Mouse (Mus musculus): ENCODE measurements around the gene Zfp60. TPM values are rescaled to one million over a fixed set of nuclear protein-coding genes. Genes with fewer than 3 reads are reported as not detected.

Zfp60 gene
- 10 to 100 TPM; 36.6 to 37.3 TPM for total RNA-seq (2021)
- long read RNA-seq, partial matches to known transcripts, result 0 of 1 reads
- long read RNA-seq, other reads (novel, unspliced or antisense), result 0 of 1 reads

GRCm38 (mm10) chr7:27731281-27731883 lies at the start of gene Zfp60:
Gene Zfp60, plus strand, starts transcription at chr7:27731389.
- peak; percentile 84 to 90 for DNase-seq (ENCODE audit: low spot score in 2 of 2)

- no peak for DNase-seq (ENCODE audit: low spot score in 2 of 2)
These were observed 48.0 kb upstream of the Zfp60 start for GRCm38 (mm10) chr7:27683218-27683617.

GRCm38 (mm10) chr7:27685220-27685619 lies 46.0 kb upstream of the Zfp60 start:
- DNase-seq (ENCODE audit: low spot score in 2 of 2), result no peak

DNA sequence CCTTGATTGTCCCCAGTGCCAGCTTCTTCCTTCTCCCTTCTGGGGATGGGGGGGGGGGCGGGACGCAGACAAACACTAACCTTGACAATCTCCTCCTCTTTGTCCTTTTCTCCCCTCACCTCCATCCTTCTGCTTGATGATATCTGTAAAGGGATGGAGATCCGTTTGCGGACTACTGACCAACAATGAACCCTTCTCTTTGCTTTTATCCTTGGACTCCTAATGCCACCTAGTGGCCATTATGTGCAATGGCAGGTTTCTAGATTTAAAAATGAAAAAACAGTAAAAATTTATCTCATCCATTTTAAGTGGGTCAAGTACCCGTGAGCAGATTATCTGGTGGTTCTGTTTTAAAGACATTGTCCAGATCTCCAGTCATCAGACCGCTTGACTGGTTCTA lies 45.5 kb upstream of the Zfp60 start:
- no peak for DNase-seq (ENCODE audit: low spot score in 2 of 2)

DNA sequence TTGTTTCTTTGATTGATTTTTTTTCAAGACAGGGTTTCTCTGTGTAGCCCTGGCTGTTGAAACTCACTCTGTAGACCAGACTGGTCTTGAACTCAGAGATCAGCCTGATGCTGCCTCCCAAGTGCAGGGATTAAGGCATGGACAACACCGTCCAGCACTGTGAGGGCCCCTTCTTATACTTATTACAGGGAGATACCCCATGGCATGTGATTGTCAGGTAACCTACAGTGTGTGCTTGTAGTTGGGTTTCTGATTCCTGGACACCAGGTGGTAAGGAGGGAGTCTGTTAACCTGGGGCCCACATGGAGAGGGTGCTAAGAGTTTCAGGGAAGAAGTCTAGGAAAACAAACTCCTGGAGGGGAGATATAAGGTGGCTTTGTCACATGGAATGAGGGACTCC lies 44.1 kb upstream of the Zfp60 start:
- no peak for DNase-seq (ENCODE audit: low spot score in 2 of 2)

- DNase-seq (ENCODE audit: low spot score in 2 of 2), result no peak
These were observed 43.4 kb upstream of the Zfp60 start for GRCm38 (mm10) chr7:27687836-27688235.

DNA sequence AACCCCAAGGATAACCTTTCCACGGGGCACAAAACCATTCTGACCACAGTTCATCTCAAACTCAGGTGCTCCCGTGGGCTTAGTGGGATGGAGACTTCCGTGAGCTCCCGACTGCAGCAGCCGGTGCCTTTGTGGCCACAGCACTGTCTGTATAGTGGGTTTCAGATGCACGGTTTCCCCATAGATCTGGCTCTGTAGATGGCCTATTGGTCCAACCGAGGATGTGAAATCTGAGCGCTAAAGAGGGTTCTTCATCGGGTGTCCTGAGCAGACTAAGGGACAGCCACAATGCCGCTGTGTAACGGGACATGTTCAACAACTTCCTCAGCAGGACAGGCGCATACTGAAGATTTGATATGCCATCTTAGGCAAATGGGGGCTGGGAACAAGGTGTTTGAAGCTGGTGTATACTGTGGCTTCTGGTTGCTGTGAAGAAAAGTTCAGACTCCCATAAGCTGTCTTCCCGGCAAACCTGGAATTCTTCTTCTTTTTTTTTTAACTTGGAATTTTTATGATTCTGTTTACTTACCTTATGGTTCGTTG lies 42.9 kb upstream of the Zfp60 start:
- no peak for DNase-seq (ENCODE audit: low spot score in 2 of 2)

DNA sequence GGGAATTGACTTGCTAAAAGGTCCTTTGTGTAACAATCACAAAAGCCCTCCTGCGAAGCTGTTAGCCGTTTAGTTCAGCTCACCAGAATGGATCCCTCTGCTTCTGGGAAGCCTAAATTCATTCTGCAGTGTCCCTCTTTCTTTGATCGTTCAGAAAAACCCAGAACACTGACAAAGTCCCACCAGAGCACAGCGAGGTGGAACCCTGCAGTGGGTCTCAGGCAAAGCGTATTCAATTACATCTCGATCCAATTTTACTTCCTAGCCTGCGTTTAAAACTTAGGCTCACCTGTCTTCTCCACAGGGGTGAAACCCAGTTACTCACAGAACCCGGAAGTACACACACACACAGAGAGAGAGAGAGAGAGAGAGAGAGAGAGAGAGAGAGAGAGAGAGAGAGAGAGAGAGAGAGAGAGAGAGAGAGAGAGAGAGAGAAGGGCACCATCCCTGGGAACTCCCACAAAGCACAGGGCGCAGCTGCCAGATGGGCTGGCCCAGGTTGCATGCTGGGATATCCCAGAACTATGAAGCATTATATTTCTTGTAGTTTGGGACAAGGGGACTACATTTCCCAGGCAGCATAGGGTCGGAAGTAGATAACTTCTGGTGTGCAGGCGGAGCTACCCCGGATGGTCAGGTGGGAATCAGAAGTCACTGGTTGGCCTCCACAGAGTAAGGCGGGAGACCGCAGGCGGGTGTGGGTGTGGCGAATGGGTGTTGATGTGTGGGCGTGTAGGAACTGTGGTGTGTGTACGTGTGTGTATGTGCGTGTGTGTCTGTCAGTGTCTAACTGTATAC lies 42.2 kb upstream of the Zfp60 start, which contains the start of gene Zfp607b:
Gene Zfp607b (plus strand): TSS at position 526 of the 798 bp plus-strand sequence.
- DNase-seq (ENCODE audit: low spot score in 2 of 2), result peak; percentile 83 to 87

DNA sequence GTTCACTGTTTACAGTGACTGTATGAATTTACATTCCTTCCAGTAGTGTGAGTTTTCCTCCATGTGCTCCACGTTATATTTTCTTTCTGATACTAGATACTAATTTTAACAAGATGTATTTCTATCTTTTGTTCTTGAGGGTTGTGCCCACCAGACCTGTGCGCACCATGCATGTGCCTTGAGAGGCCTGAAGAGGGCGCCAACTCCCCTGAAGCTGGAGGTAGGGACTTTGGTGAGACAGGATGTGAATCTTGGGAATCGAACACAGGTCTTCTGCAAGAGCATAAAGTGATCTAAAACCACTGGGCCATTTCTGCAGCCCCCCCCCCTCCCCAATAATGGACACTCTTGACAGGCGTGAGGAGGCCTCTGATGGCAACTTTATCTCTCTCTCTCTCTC lies 40.1 kb upstream of the Zfp60 start:
- peak in 1 of 2 experiments; percentile 49 for DNase-seq (ENCODE audit: low spot score in 2 of 2)

GRCm38 (mm10) chr7:27696711-27697110 lies 34.5 kb upstream of the Zfp60 start:
- DNase-seq (ENCODE audit: low spot score in 2 of 2), result no peak

- DNase-seq (ENCODE audit: low spot score in 2 of 2), result no peak
These were observed 20.8 kb upstream of the Zfp60 start for GRCm38 (mm10) chr7:27710402-27710801.

DNA sequence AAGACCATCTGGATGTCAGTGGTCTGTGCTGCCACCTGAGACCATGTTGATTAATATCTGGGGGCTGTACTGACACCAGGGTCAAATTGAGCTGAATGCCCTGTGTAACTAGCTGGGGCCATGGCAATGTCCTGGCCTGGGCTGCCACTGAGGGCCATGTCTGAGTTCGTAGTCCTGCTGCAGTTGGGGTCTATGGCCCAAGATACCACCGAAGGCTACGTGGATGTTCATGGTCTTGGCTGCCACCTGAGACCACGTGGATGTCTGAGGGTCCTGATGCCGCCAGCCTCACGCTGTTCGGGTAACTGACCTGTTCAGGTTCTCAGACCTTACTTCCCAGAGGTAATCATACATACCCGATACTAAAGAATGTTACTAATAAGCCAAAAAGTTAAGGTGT lies 9.2 kb upstream of the Zfp60 start:
- no peak for DNase-seq (ENCODE audit: low spot score in 2 of 2)

GRCm38 (mm10) chr7:27725566-27726538 lies 5.3 kb upstream of the Zfp60 start:
- peak; percentile 44 to 61 for DNase-seq (ENCODE audit: low spot score in 2 of 2)

- no peak for DNase-seq (ENCODE audit: low spot score in 2 of 2)
These were observed 3.7 kb upstream of the Zfp60 start for GRCm38 (mm10) chr7:27727471-27727870.

DNA sequence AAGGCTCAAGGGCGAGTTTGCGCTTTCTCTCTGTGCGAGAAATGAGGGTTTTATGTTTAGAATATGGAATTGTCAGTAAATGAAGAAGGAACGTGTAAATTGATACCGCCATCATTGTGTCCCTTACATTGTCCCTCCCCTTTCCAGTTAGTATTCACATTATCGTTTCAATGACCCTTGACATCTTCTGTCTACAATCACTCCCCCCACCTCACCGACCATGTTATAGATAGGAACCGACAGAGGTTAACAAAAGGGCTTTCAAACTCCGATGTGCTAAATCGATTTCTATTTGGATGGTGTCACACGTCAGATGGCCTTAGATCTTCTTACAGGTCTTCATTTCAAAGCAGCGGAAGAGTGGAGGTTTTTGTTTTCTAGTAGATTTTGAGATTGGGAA lies 757 bp downstream of the Zfp60 start:
- no peak for DNase-seq (ENCODE audit: low spot score in 2 of 2)

DNA sequence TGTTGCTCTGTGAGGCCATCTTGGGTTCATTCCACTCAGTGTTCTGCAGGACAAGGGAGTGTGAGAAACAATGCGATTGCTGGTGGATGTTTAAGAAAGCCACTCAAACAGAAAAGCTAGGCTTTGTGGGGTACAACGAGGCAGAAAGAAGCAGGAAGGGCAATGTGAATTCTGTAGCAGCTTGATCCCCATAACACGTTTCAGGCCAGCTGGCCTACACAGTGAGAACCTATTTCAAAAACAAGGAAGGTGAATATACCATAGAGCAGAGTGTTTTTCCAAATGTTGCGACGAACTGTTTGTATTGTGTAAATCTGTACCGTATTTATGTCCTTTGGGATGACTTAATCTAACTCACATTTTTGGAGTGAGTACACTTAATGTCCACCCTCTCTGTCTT lies 1.3 kb downstream of the Zfp60 start:
- DNase-seq (ENCODE audit: low spot score in 2 of 2), result no peak

- DNase-seq (ENCODE audit: low spot score in 2 of 2), result no peak
These were observed 4.3 kb downstream of the Zfp60 start for GRCm38 (mm10) chr7:27735457-27735856.

- no peak for DNase-seq (ENCODE audit: low spot score in 2 of 2)
These were observed 25.3 kb downstream of the Zfp60 start for GRCm38 (mm10) chr7:27756351-27757047.

- no peak for DNase-seq (ENCODE audit: low spot score in 2 of 2)
These were observed 25.8 kb downstream of the Zfp60 start for GRCm38 (mm10) chr7:27757048-27757375.

GRCm38 (mm10) chr7:27765176-27765886 lies 34.1 kb downstream of the Zfp60 start:
- no peak for DNase-seq (ENCODE audit: low spot score in 2 of 2)
